Mouse (Mus musculus): ENCODE data around the gene Irf4.

DNA sequence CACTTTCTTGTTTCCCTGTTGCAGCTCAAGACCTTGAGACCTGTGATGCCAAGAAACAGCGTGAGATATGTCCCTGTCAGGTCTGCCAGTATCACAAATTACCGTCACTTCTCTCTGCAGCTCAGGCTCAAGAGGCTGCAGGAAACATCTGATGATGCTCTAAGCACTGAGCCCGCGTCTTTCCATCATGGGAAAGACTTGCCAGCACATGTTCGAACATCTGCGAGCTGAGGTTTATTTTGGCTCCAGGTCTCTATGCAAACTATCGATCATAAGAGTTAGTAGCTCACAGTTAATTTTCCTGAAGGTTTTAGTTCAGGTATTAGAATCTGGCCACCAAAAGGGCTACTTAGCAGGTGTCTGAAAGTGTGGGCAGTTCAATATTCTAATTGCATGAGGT is 34.0 kb upstream of the Irf4 start:
- TF ChIP-seq CTCF (IDR thresholded peaks at IDR 0.05; ENCODE audit: low read depth, low read length) (no peak), POLR2A (IDR thresholded peaks at IDR 0.05; ENCODE audit: extremely low read depth, insufficient read depth, low read length) (no peak)
